Mouse (Mus musculus) MEL (cell line): ENCODE results near the gene Cx3cr1. TPM values are rescaled to one million over a fixed set of nuclear protein-coding genes. Genes with fewer than 3 reads are reported as not detected.
A peak's percentile ranks its signal among the peaks of the same experiment; 100 is the strongest.

Source experiments
- DNase-seq: peaks from one replicate; pipeline ENCODE4 v3.0.0; 2011; ENCODE audit warnings: low read depth, low spot score
- H3K27ac ChIP-seq: 2 replicates; pipeline ENCODE4 v1.5.1; 2012; ENCODE audit warnings: low read depth, mild to moderate bottlenecking, control low read depth, low read length, moderate library complexity; ENCODE audit not compliant: control insufficient read depth
- H3K27me3 ChIP-seq, 2 experiments: fragments of 150-350 bp in 1 of 2; sonication (generic) in 1 of 2; 2 replicates each; pipeline ENCODE4 v1.6.1; 2012; ENCODE audit warnings: low read length in 2 of 2, mild to moderate bottlenecking in 2 of 2, improper control_type of control experiment in 1 of 2, moderate library complexity in 1 of 2; ENCODE audit not compliant: insufficient read depth in 2 of 2, control insufficient read depth in 1 of 2
- H3K36me3 ChIP-seq, 2 experiments: 2 replicates each; pipeline ENCODE4 v1.6.1; 2012 to 2014; ENCODE audit warnings: low read length in 2 of 2, improper control_type of control experiment in 1 of 2, inconsistent platforms in 1 of 2, mild to moderate bottlenecking in 1 of 2; ENCODE audit not compliant: insufficient read depth in 2 of 2, control insufficient read depth in 1 of 2
- H3K4me1 ChIP-seq, 2 experiments: fragments of 150-350 bp in 1 of 2; sonication (generic) in 1 of 2; 2 replicates each; pipeline ENCODE4 v1.6.1; 2012; ENCODE audit warnings: low read length in 2 of 2, improper control_type of control experiment in 1 of 2, mild to moderate bottlenecking in 1 of 2; ENCODE audit not compliant: insufficient read depth in 2 of 2, control insufficient read depth in 1 of 2
- H3K4me3 ChIP-seq, 2 experiments: fragments of 150-350 bp in 1 of 2; sonication (generic) in 1 of 2; 2 replicates each; pipeline ENCODE4 v1.5.1; 2012; ENCODE audit warnings: low read depth in 2 of 2, low read length in 2 of 2, mild to moderate bottlenecking in 2 of 2, moderate library complexity in 2 of 2, control low read depth in 1 of 2, improper control_type of control experiment in 1 of 2; ENCODE audit not compliant: control insufficient read depth in 1 of 2, insufficient read depth in 1 of 2
- H3K79me2 ChIP-seq: 2 replicates; pipeline ENCODE4 v1.6.1; 2012; ENCODE audit warnings: mild to moderate bottlenecking, low read length, moderate library complexity; ENCODE audit not compliant: control insufficient read depth, poor library complexity, insufficient read depth
- H3K9ac ChIP-seq: 2 replicates; pipeline ENCODE4 v1.6.1; 2012; ENCODE audit warnings: low read depth, mild to moderate bottlenecking, control low read depth, low read length, moderate library complexity; ENCODE audit not compliant: control insufficient read depth, poor library complexity, severe bottlenecking
- H3K9me3 ChIP-seq: fragments of 150-350 bp; sonication (generic); replicated peaks from 2 replicates; pipeline ENCODE4 v1.6.1; 2012; ENCODE audit warnings: mild to moderate bottlenecking, low read length, improper control_type of control experiment, moderate library complexity; ENCODE audit not compliant: insufficient read depth
- BHLHE40 ChIP-seq: IDR thresholded peaks from 2 replicates; pipeline ENCODE4 v1.6.1; 2012; ENCODE audit warnings: low read depth, mild to moderate bottlenecking, inconsistent platforms, low read length, improper control_type of control experiment, borderline replicate concordance
- CHD2 ChIP-seq: IDR thresholded peaks from 2 replicates; pipeline ENCODE4 v1.6.1; 2011; ENCODE audit warnings: low read length, improper control_type of control experiment
- E2F4 ChIP-seq: IDR thresholded peaks from 2 replicates; pipeline ENCODE4 v1.6.1; 2011; ENCODE audit warnings: low read depth, low read length, improper control_type of control experiment, borderline replicate concordance
- EP300 ChIP-seq, 2 experiments: IDR thresholded peaks; 2 replicates each; pipeline ENCODE4 v1.6.1; 2011; ENCODE audit warnings: improper control_type of control experiment in 2 of 2, low read length in 2 of 2, low read depth in 1 of 2, mild to moderate bottlenecking in 1 of 2
- GATA1 ChIP-seq: IDR thresholded peaks from 2 replicates; pipeline ENCODE4 v1.6.1; 2011; ENCODE audit warnings: low read depth, low read length, improper control_type of control experiment
- JUND ChIP-seq: IDR thresholded peaks from 2 replicates; pipeline ENCODE4 v1.6.1; 2011; ENCODE audit warnings: low read depth, mild to moderate bottlenecking, improper control_type of control experiment, low read length
- MAFK ChIP-seq: IDR thresholded peaks from 2 replicates; pipeline ENCODE4 v1.6.1; 2011; ENCODE audit warnings: low read depth, mild to moderate bottlenecking, low read length, improper control_type of control experiment, borderline replicate concordance
- MAZ ChIP-seq: IDR thresholded peaks from 2 replicates; pipeline ENCODE4 v1.6.1; 2012; ENCODE audit warnings: low read depth, mild to moderate bottlenecking, inconsistent platforms, low read length, improper control_type of control experiment
- MXI1 ChIP-seq: IDR thresholded peaks from 2 replicates; pipeline ENCODE4 v1.6.1; 2011; ENCODE audit warnings: mild to moderate bottlenecking, low read depth, low read length, improper control_type of control experiment
- MYB ChIP-seq: IDR thresholded peaks from 2 replicates; pipeline ENCODE4 v1.6.1; 2011; ENCODE audit warnings: mild to moderate bottlenecking, low read depth, low read length, improper control_type of control experiment
- MYC ChIP-seq: IDR thresholded peaks from 2 replicates; pipeline ENCODE4 v1.6.1; 2011; ENCODE audit warnings: low read depth, mild to moderate bottlenecking, low read length, improper control_type of control experiment, moderate library complexity
- POLR2A ChIP-seq, 2 experiments: IDR thresholded peaks; 2 replicates each; pipeline ENCODE4 v1.6.1; 2011 to 2012; ENCODE audit warnings: low read length in 2 of 2, mild to moderate bottlenecking in 2 of 2, control low read depth in 1 of 2, improper control_type of control experiment in 1 of 2, low read depth in 1 of 2, moderate library complexity in 1 of 2; ENCODE audit not compliant: control insufficient read depth in 1 of 2, insufficient read depth in 1 of 2, poor library complexity in 1 of 2
- POLR2AphosphoS2 ChIP-seq: IDR thresholded peaks from 2 replicates; pipeline ENCODE4 v1.6.1; 2011; ENCODE audit warnings: low read length, improper control_type of control experiment
- RCOR1 ChIP-seq: IDR thresholded peaks from 2 replicates; pipeline ENCODE4 v1.6.1; 2012; ENCODE audit warnings: low read depth, mild to moderate bottlenecking, inconsistent platforms, low read length, improper control_type of control experiment
- SMC3 ChIP-seq: IDR thresholded peaks from 2 replicates; pipeline ENCODE4 v1.6.1; 2011; ENCODE audit warnings: low read depth, low read length, improper control_type of control experiment
- TAL1 ChIP-seq: IDR thresholded peaks from 2 replicates; pipeline ENCODE4 v1.6.1; 2012; ENCODE audit warnings: mild to moderate bottlenecking, inconsistent platforms, low read length, moderate library complexity, mixed read lengths
- TCF12 ChIP-seq: IDR thresholded peaks from 2 replicates; pipeline ENCODE4 v1.6.1; 2014; ENCODE audit warnings: low read depth, mild to moderate bottlenecking, inconsistent platforms, low read length, improper control_type of control experiment, moderate library complexity
- UBTF ChIP-seq: IDR thresholded peaks from 2 replicates; pipeline ENCODE4 v1.6.1; 2012; ENCODE audit warnings: low read depth, mild to moderate bottlenecking, inconsistent platforms, low read length, improper control_type of control experiment, moderate library complexity, borderline replicate concordance; ENCODE audit not compliant: insufficient read depth
- USF1 ChIP-seq: IDR thresholded peaks from 2 replicates; pipeline ENCODE4 v1.6.1; 2014; ENCODE audit warnings: low read depth, mild to moderate bottlenecking, inconsistent platforms, low read length, improper control_type of control experiment, moderate library complexity
- USF2 ChIP-seq, 2 experiments: IDR thresholded peaks; 2 replicates each; pipeline ENCODE4 v1.6.1; 2011 to 2012; ENCODE audit warnings: improper control_type of control experiment in 2 of 2, low read length in 2 of 2, borderline replicate concordance in 1 of 2, inconsistent platforms in 1 of 2, low read depth in 1 of 2, mild to moderate bottlenecking in 1 of 2; ENCODE audit not compliant: insufficient read depth in 1 of 2
- ZC3H11A ChIP-seq: IDR thresholded peaks from 2 replicates; pipeline ENCODE4 v1.6.1; 2012; ENCODE audit warnings: low read depth, mild to moderate bottlenecking, inconsistent platforms, low read length, improper control_type of control experiment
- ZNF384 ChIP-seq: IDR thresholded peaks from 2 replicates; pipeline ENCODE4 v1.6.1; 2012; ENCODE audit warnings: low read depth, mild to moderate bottlenecking, inconsistent platforms, low read length, improper control_type of control experiment
- polyA plus RNA-seq, 2 experiments: library from polyadenylated mRNA; stranded (reverse) in 1 of 2; unstranded in 1 of 2; fragments of >175 nt in 1 of 2; fragments of >200 nt in 1 of 2; gene quantifications; 2 replicates each; pipeline versions ENCODE4 v1.2.1 to v1.2.4; 2012; ENCODE audit warnings: low replicate concordance in 2 of 2, low read depth in 1 of 2; ENCODE audit not compliant: insufficient read length in 2 of 2, insufficient read depth in 1 of 2, missing spikeins in 1 of 2
- total RNA-seq: library from RNA; depleted of rRNA; stranded (reverse); fragments of 300-350 nt; gene quantifications from 2 replicates; pipeline ENCODE4 v1.2.3, GENCODE M21; 2012

Gene Cx3cr1
- total and polyA plus RNA-seq, 3 experiments, result not detected

GRCm38 (mm10) chr9:119991310-119991709, 78.4 kb downstream of the Cx3cr1 start:
- DNase-seq, result no peak
- Histone ChIP-seq H3K4me3 (no peak overlapping the region), H3K27me3 (no peaks in the 10 kb centered on the region), H3K79me2 (no peaks in the 10 kb centered on the region), H3K4me1 (peaks cover 14 to 18% of the 10 kb centered on the region in 2 experiments), H3K27ac (no peak overlapping the region), H3K9ac (no peak overlapping the region), H3K9me3 (no peaks in the 10 kb centered on the region), H3K36me3 (peaks cover 0 to 12% of the 10 kb centered on the region in 2 experiments; a peak in 1 of 4 replicates)
- TF ChIP-seq EP300 (IDR thresholded peaks at IDR 0.05; ENCODE audit: low read depth in 1 of 2, low read length in 2 of 2) (no peak), BHLHE40 (no peak), ZNF384 (no peak), SMC3 (no peak), MYB (no peak), MAFK (no peak), UBTF (no peak), MYC (no peak), E2F4 (no peak), MAZ (no peak), MXI1 (no peak), POLR2AphosphoS2 (no peak), JUND (no peak), RCOR1 (no peak), USF2 (IDR thresholded peaks at IDR 0.05; ENCODE audit: borderline replicate concordance in 1 of 2, insufficient read depth in 1 of 2, low read depth in 1 of 2, low read length in 2 of 2) (no peak), USF1 (no peak), POLR2A (IDR thresholded peaks at IDR 0.05; ENCODE audit: control insufficient read depth in 1 of 2, insufficient read depth in 1 of 2, low read depth in 1 of 2, low read length in 2 of 2, poor library complexity in 1 of 2) (no peak)

GRCm38 (mm10) chr9:119988304-119988703, 81.4 kb downstream of the Cx3cr1 start:
- peaks cover 2% of the 10 kb centered on the region; the same call in 1 of the 2 replicates for H3K79me2 ChIP-seq
- peaks cover 0 to 8% of the 10 kb centered on the region in 2 experiments; a peak in 1 of 4 replicates for H3K36me3 ChIP-seq
- no peak for TF ChIP-seq USF1
- no peak for TF ChIP-seq JUND
- no peak for TF ChIP-seq MAFK
- no peak for TF ChIP-seq CHD2
- TF ChIP-seq MAZ, result no peak
- no peak for TF ChIP-seq TAL1
- no peak for TF ChIP-seq EP300 (IDR thresholded peaks at IDR 0.05; ENCODE audit: low read depth in 1 of 2, low read length in 2 of 2)
- TF ChIP-seq E2F4, result no peak
- no peak for TF ChIP-seq TCF12
- no peak for TF ChIP-seq GATA1
- TF ChIP-seq ZC3H11A, result no peak
- no peaks in the 10 kb centered on the region for H3K27me3 ChIP-seq
- H3K4me3 ChIP-seq, result no peak overlapping the region
- peaks cover 10 to 15% of the 10 kb centered on the region in 2 experiments for H3K4me1 ChIP-seq
- DNase-seq, result peak; percentile 40
- H3K9me3 ChIP-seq, result no peaks in the 10 kb centered on the region
- H3K27ac ChIP-seq, result no peak overlapping the region
- H3K9ac ChIP-seq, result no peak overlapping the region
